Mouse (Mus musculus) gastrocnemius, postnatal 4 days (tissue): Measurements from ENCODE around the gene Nudt22. TPM values are rescaled to one million over a fixed set of nuclear protein-coding genes. Genes with fewer than 3 reads are reported as not detected.
A peak's percentile ranks its signal among the peaks of the same experiment; 100 is the strongest.

ENCODE experiments used
- DNase-seq, 2 experiments: peaks; one replicate each; pipeline ENCODE4 v3.0.0; 2021 to 2022; ENCODE audit warnings: low spot score in 2 of 2, mixed read lengths in 2 of 2
- total RNA-seq, 2 experiments: library from RNA; stranded (reverse); gene quantifications; 2 replicates each; pipeline ENCODE4 v1.2.3; 2021

The Nudt22 gene
- total RNA-seq, 2 experiments from 2014 or later: 17.1 to 23.6 TPM

GRCm38 (mm10) chr19:6979001-6979479 is 16.9 kb downstream of the Nudt22 start:
- DNase-seq: no peak

- DNase-seq: no peak
Observed at GRCm38 (mm10) chr19:6978639-6978974, 17.3 kb downstream of the Nudt22 start.

- no peak for DNase-seq
Observed at GRCm38 (mm10) chr19:6977759-6978638, 17.9 kb downstream of the Nudt22 start.

DNA sequence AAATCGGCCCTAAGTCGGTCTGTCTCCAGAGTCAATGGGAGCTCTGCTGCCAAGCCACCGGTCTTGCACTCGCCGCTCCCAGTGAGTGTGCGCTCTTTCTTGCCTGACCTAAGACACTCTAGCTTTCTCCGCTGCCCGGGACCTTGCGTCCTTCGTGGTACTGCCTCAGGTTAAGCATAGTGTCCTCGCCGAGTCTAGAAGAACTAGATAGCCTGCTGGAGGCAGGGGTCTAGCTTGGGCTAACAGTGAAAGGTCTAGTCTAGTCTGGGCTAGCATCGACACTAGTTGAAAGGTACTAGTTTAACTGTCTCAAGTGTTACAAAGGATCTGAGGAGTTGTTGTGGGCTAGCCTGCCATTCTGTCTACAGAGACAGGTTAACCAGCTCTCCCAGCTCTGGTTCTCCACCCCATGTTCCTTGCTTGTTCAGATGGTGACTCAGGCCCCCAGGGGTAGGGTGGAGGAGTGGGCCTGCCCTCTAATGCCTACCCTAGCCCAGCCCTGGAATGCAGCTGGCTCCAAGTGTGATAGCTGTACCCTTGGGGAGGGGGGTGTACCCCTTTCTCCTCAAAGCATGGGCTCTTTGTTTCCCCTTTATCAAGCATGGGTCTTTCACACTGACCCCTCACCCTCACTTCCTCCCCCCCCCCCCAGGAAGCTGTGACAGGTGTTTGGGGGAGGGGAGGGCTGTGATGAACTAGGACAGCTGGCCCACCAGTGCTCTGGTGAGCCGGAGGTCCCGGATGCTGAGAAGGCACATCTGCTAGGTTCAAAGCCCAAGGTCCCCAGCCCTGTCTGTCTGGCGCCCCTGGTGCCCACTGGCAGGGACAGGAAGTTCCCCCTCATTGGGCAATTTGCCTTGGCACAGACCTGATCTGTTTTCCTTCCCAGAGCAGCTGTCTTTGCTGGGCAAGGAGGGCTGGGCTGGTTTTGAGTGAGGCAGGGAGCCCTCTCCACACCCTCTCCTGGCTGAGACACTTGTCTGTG is 20.1 kb downstream of the Nudt22 start, which contains the start of gene Plcb3:
TSS of gene Plcb3 (minus strand) at position 934 of the 985 bp plus-strand sequence.
- DNase-seq: peak in 1 of 2 experiments; percentile 80

DNA sequence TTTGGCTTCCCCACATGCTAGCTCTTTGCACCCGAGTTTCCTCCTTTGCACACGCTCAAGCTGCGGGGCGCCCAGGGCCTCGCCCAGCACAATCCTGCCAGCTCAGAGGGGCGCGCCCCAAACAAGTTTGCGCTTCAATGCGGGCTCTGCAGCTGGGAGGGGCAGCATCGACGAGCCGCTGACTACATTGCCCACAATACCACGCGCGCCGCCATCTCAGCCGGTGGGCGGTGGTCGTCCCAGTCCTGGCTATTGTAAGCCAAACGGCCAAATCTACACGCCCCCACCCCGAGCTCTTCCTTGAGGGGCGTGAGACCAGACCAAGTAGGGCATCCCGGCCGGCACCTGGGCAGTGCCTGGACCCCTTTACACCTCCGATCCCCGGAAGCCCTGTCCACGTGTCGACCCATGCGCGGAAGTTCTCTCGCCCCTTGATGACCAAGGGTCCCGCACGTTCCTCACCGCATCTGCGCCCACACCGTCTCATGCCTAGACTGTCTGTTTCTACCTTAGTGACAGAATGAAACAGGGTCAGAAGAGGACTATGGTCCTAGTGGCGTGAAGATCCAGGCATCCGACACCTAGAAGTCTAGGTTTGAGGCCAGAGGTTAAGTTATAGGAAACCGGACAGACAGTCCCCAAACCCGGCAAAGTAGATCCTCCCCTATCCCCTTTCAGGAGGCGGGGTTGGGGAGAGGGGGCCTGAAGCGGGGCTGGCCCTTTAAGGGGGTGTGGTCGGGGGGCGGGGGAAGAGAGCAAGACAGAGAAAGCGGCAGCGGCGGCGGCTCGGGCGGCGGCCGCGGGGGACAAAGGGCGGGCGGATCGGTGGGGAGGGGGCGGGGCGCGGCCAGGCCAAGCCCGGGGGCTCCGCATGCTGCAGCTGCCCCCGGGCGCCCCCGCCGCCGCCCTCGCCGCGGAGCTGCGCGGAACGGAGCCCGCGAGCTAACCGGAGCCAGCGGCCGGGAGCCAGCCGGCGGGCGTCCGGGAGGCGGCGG is 21.4 kb downstream of the Nudt22 start, which contains the start of gene Ppp1r14b:
TSS of gene Ppp1r14b (plus strand) at position 758 of the 995 bp plus-strand sequence.
- peak; percentile 80 to 89 for DNase-seq

DNA sequence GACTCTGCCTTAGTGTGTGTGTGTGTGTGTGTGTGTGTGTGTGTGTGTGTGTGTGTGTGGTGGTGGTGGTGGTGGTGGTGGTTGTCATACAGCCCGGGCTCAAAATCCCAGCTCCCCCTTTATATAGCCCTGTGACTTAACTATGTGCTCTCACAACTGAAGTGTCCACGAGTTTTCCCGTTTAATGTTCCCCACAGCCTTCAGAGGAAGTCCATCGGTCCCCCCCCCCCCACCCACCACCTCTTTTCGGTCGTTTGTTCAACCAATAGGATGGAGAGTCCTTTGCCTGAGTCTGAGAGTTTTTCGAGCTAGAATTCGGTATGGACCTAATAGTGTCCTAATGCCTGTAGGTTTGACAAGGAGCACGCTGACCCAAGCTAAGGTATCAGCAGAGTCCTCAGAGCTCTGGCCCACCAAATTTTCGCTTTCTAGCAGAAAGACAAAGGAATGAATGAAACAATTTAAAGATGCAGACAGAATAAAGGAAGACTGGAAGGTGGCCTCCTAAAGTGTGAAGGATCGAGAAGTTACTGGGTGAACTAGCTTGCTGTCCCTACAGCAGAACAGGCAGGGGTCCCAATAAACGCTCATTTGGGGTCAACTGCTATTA is 22.2 kb downstream of the Nudt22 start:
- no peak for DNase-seq

DNA sequence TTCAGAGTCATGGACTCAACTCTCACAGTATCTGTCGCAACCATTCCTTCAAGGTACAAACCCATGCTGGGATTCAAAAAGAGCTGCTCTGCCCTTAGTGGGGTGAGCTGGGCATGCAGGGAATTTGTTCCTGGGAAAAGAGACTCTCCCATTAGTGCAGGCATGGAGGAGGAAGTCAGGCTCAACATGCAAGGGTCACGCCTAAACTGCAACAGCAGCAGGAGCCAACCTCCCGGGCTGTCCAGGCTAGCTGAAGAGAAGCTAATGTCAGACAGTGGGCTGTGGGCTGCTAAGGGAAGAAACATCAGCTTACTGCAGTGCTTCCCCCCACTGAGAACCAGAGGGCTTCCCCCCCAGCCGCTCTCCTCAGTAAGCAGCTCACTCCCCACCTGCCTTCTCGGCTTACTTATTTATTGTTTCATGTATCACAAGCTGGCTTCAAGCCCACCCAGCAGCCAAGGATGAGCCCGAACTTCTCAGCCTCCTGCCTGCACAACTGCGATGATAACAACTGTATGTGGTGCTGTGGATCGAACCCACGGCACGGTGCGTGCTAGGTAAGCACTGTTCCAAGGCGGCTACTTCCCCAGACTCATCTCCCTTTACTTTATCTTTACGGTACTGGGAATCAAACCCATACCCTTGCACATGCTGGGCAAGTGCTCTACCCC is 23.5 kb downstream of the Nudt22 start:
- DNase-seq: no peak

- no peak for DNase-seq
Observed at GRCm38 (mm10) chr19:6971644-6972043, 24.3 kb downstream of the Nudt22 start.

DNA sequence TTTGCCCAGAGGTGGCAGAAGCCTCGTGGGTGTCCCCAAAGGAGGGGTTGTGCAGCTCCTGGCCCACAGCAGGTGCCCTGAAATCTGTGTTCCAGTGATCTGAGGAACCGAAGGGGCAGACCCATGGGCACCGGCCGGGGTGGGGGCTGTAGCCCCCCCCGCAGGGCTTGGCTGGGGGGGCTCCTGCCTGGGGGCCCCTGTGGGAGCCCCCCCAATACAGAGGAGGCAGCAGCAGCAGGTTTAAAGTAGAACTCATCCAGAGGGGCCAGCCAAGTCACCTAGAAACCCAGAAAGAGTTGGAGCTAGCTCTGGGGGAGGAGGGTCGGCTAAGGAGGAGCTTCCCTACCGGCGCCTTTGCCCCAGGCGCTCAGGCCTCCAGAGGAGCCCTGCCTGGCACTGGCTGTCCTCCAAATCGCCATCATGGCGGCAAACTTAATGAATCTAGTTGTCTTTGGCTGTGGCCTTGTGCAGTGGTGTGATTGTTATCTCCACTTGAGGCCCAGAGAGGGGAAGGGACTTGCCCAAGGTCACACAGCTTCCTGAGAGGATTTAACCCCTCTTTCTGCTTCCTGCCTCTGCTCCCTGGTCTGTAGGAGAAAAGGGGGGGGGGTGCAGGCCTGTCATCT is 25.3 kb downstream of the Nudt22 start:
- no peak for DNase-seq

GRCm38 (mm10) chr19:6969665-6970381 is 26.1 kb downstream of the Nudt22 start:
- peak; percentile 68 to 75 for DNase-seq

- no peak for DNase-seq
Observed at GRCm38 (mm10) chr19:6969291-6969664, 26.6 kb downstream of the Nudt22 start.

- DNase-seq: no peak
Observed at GRCm38 (mm10) chr19:6968491-6969271, 27.2 kb downstream of the Nudt22 start.

GRCm38 (mm10) chr19:6956461-6956860 is 39.5 kb downstream of the Nudt22 start:
- DNase-seq: no peak

DNA sequence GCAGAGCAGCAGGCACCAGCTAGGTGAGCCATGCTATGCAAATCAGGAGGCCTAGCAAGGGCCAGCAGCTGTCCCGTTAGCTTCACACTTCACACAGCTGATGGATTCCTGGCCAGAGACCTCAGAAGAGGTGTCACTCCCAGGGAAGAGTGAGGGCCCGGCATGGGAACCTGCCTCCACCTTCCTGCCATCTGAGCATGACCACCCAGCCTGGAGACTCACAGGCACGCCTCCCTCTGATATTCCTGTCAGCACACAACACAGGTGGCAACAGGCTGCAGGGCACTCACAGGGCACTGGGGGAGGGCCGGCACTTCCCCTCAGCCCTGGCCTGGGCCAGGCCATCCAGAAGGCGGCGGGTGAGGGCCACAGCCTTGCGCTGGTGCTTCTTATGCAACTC is 40.5 kb downstream of the Nudt22 start:
- no peak for DNase-seq

GRCm38 (mm10) chr19:6954046-6954445 is 41.9 kb downstream of the Nudt22 start:
- no peak for DNase-seq

DNA sequence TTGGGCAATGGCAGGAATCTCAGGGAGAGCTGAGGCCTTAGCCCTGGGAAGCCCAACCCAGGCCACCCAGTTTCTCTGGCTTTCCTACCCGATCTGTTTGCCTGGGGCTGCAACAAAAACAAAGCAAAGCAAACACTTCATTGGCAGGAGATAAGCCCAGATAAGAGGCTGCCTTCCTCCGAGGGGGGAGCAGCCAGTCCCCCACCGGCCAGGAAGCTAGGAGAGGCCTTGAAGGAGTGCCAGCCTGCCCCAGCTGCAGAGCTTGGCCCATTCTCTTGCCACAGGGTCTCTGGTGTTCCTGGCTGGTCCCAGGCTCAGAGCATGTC is 43.2 kb downstream of the Nudt22 start:
- no peak for DNase-seq

DNA sequence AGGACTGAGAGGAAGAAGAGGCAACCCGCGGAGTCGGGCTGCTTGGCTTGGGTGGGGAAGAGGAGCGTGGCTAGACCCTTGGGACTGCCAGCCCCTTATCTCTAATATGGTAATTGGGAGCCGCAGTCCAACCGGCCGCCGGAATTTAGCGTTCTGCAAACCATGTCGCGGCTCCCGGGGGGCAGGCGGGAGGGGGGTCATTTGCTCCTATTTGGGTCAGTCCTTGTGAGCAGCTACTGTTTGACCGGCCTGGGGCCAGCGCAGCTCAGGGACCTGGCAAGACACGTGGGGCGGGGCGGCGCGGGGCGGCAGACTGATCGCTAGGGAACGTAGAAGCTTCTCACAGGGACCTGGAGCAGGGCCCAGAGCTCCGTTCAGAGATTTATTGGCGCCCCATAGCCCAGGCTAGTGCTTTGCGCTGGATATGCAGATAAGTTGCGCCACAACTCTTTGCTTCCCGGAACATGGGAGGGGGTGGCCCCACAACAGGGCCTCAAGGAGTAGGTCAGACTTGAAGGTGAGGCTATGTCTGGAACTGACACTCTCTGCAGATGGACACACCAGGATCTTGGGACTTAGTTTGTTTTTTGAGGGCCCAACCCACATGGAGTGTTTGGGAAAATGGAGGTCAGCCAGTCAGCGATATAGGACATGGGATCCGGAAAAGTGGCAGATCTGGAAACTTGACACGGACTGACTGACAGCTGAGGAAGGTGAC is 43.8 kb downstream of the Nudt22 start:
- peak; percentile 66 to 77 for DNase-seq
